Mouse (Mus musculus) intestine, embryonic 16.5 days (tissue): ENCODE results near the gene C2cd2l. TPM values are rescaled to one million over a fixed set of nuclear protein-coding genes. Genes with fewer than 3 reads are reported as not detected.

Source experiments
- ATAC-seq: fragments of 200-750 bp; cut with Nextera tagmentation; 2 replicates; pipeline ENCODE4 v1.8.0; 2017; ENCODE audit warnings: moderate TSS enrichment, moderate library complexity
- H3K27ac ChIP-seq: fragments of 300-500 bp; sonication (generic); 2 replicates; pipeline ENCODE4 v1.5.1; 2014; ENCODE audit warnings: mild to moderate bottlenecking, low read length
- H3K27me3 ChIP-seq: fragments of 300-500 bp; sonication (generic); replicated peaks from 2 replicates; pipeline ENCODE4 v1.6.1; 2014; ENCODE audit warnings: low read length, control low read depth, mixed read lengths; ENCODE audit not compliant: control insufficient read depth, insufficient read depth
- H3K36me3 ChIP-seq: fragments of 300-500 bp; sonication (generic); 2 replicates; pipeline ENCODE4 v1.6.1; 2014; ENCODE audit warnings: low read length, control low read depth; ENCODE audit not compliant: control insufficient read depth, insufficient read depth
- H3K4me1 ChIP-seq: fragments of 300-500 bp; sonication (generic); 2 replicates; pipeline ENCODE4 v1.6.1; 2014; ENCODE audit warnings: low read length, control low read depth, mixed read lengths; ENCODE audit not compliant: control insufficient read depth, insufficient read depth
- H3K4me2 ChIP-seq: fragments of 300-500 bp; sonication (generic); 2 replicates; pipeline ENCODE4 v1.6.1; 2014; ENCODE audit warnings: low read depth, low read length, control low read depth
- H3K4me3 ChIP-seq: fragments of 300-500 bp; sonication (generic); 2 replicates; pipeline ENCODE4 v1.5.1; 2014; ENCODE audit warnings: mild to moderate bottlenecking, low read length
- H3K9ac ChIP-seq: fragments of 300-500 bp; sonication (generic); 2 replicates; pipeline ENCODE4 v1.6.1; 2014; ENCODE audit warnings: low read depth, low read length
- H3K9me3 ChIP-seq: fragments of 300-500 bp; sonication (generic); 2 replicates; pipeline ENCODE4 v1.6.1; 2016; ENCODE audit warnings: low read length, control low read depth; ENCODE audit not compliant: control insufficient read depth
- WGBS: fragments of 180-500 bp; shearing (Covaris S2); extraction: QIAGEN DNeasy Blood & Tissue Kit; methylation state at CpG from one replicate; pipeline ENCODE4 v1.1.7; 2014; 5-methylcytosine and 5-hydroxymethylcytosine counted together
- polyA plus RNA-seq: library from polyadenylated mRNA; unstranded; fragments of >200 nt; fragmentation: Nextera tagmentation; extraction: Ambion mirVana; gene quantifications from 2 replicates; pipeline ENCODE4 v1.2.1, GENCODE M21; 2015

The C2cd2l gene
- polyA plus RNA-seq, 1 experiment from 2014 or later = 15.3 TPM

- ATAC-seq = peak; percentile 16; the same call in 1 of the 2 replicates
Measured at GRCm38 (mm10) chr9:44319105-44319886, 789 bp downstream of the C2cd2l start.

GRCm38 (mm10) chr9:44318826-44319095, 1.3 kb downstream of the C2cd2l start:
- peak overlapping the region; percentile 78 for H3K27ac ChIP-seq
- 0 out of 2 replicates have a peak, but pooled peaks cover 3% of the 10 kb centered on the region for H3K36me3 ChIP-seq
- no peak for ATAC-seq
- peaks cover 18% of the 10 kb centered on the region for H3K4me1 ChIP-seq
- 32% methylated on average over 3 of the region's 3 CpGs for WGBS
- peak overlapping the region; percentile 88 for H3K4me2 ChIP-seq
- H3K4me3 ChIP-seq = peak overlapping the region; percentile 90
- H3K9ac ChIP-seq = peak overlapping the region; percentile 86
- no peaks in the 10 kb centered on the region for H3K9me3 ChIP-seq
- H3K27me3 ChIP-seq = no peaks in the 10 kb centered on the region

More at GRCm38 (mm10) chr9:44319105-44319886, 789 bp downstream of the C2cd2l start:
- Histone ChIP-seq H3K4me3 (peak overlapping the region; percentile 90), H3K36me3 (0 out of 2 replicates have a peak, but pooled peaks cover 3% of the 10 kb centered on the region), H3K4me2 (peak overlapping the region; percentile 88), H3K9me3 (no peaks in the 10 kb centered on the region), H3K27me3 (no peaks in the 10 kb centered on the region), H3K9ac (peak overlapping the region; percentile 86), H3K27ac (peak overlapping the region; percentile 78), H3K4me1 (peaks cover 18% of the 10 kb centered on the region)
- 3% methylated on average over 37 of the region's 37 CpGs for whole genome bisulfite sequencing

GRCm38 (mm10) chr9:44318076-44318825, 1.8 kb downstream of the C2cd2l start:
- H3K9me3 ChIP-seq = no peaks in the 10 kb centered on the region
- H3K9ac ChIP-seq = peak overlapping the region; percentile 86
- H3K27ac ChIP-seq = peak overlapping the region; percentile 78
- 56% methylated on average over 5 of the region's 5 CpGs for WGBS
- peaks cover 8% of the 10 kb centered on the region; the same call in 1 of the 2 replicates for H3K36me3 ChIP-seq
- peak; percentile 54 for ATAC-seq
- H3K4me1 ChIP-seq = peaks cover 18% of the 10 kb centered on the region
- peak overlapping the region; percentile 90 for H3K4me3 ChIP-seq
- no peaks in the 10 kb centered on the region for H3K27me3 ChIP-seq
- H3K4me2 ChIP-seq = peak overlapping the region; percentile 88

- H3K4me3 ChIP-seq = 0 out of 2 replicates have a peak overlapping the region, but pooled peaks have one; percentile 90
- no peak overlapping the region for H3K9ac ChIP-seq
- ATAC-seq = no peak
- no peak overlapping the region for H3K27ac ChIP-seq
- H3K27me3 ChIP-seq = no peaks in the 10 kb centered on the region
- H3K4me2 ChIP-seq = no peak overlapping the region; the same call in 1 of the 2 replicates
- 71% methylated on average over 4 of the region's 4 CpGs for WGBS
- H3K36me3 ChIP-seq = peaks cover 10% of the 10 kb centered on the region; the same call in 1 of the 2 replicates
- peaks cover 18% of the 10 kb centered on the region for H3K4me1 ChIP-seq
- no peaks in the 10 kb centered on the region for H3K9me3 ChIP-seq
Measured at GRCm38 (mm10) chr9:44317452-44317851, 2.6 kb downstream of the C2cd2l start.

- ATAC-seq = no peak
- Histone ChIP-seq H3K9ac (no peak overlapping the region), H3K4me2 (no peak overlapping the region)
Measured at GRCm38 (mm10) chr9:44314910-44315309, 5.2 kb downstream of the C2cd2l start.

GRCm38 (mm10) chr9:44314257-44314547, 5.9 kb downstream of the C2cd2l start:
- H3K4me3 ChIP-seq = no peak overlapping the region
- no peaks in the 10 kb centered on the region for H3K9me3 ChIP-seq
- H3K27me3 ChIP-seq = no peaks in the 10 kb centered on the region
- H3K4me2 ChIP-seq = no peak overlapping the region
- ATAC-seq = no peak
- WGBS = 71% methylated on average over 4 of the region's 4 CpGs
- H3K27ac ChIP-seq = no peak overlapping the region
- H3K9ac ChIP-seq = no peak overlapping the region
- H3K4me1 ChIP-seq = peaks cover 27% of the 10 kb centered on the region
- peaks cover 10% of the 10 kb centered on the region; the same call in 1 of the 2 replicates for H3K36me3 ChIP-seq

More at GRCm38 (mm10) chr9:44314910-44315309, 5.2 kb downstream of the C2cd2l start:
- Histone ChIP-seq H3K27me3 (no peaks in the 10 kb centered on the region), H3K36me3 (peaks cover 10% of the 10 kb centered on the region; the same call in 1 of the 2 replicates), H3K27ac (no peak overlapping the region), H3K4me3 (no peak overlapping the region), H3K4me1 (peaks cover 27% of the 10 kb centered on the region), H3K9me3 (no peaks in the 10 kb centered on the region)
- 88% methylated on average over 18 of the region's 18 CpGs for WGBS

GRCm38 (mm10) chr9:44313476-44314256, 6.4 kb downstream of the C2cd2l start:
- H3K36me3 ChIP-seq = peaks cover 10% of the 10 kb centered on the region; the same call in 1 of the 2 replicates
- no peaks in the 10 kb centered on the region for H3K27me3 ChIP-seq
- no peak overlapping the region for H3K9ac ChIP-seq
- H3K9me3 ChIP-seq = no peaks in the 10 kb centered on the region
- 76% methylated on average over 19 of the region's 19 CpGs for WGBS
- peaks cover 22% of the 10 kb centered on the region for H3K4me1 ChIP-seq
- ATAC-seq = no peak
- no peak overlapping the region for H3K27ac ChIP-seq
- H3K4me3 ChIP-seq = no peak overlapping the region
- no peak overlapping the region for H3K4me2 ChIP-seq

- WGBS = 14% methylated on average over 27 of the region's 27 CpGs
- Histone ChIP-seq H3K9ac (peak overlapping the region; percentile 44; the same call in 1 of the 2 replicates), H3K27ac (peak overlapping the region; percentile 30; the same call in 1 of the 2 replicates), H3K4me2 (peak overlapping the region; percentile 30; the same call in 1 of the 2 replicates), H3K9me3 (no peaks in the 10 kb centered on the region), H3K36me3 (peaks cover 10% of the 10 kb centered on the region; the same call in 1 of the 2 replicates), H3K4me3 (no peak overlapping the region), H3K4me1 (peaks cover 11% of the 10 kb centered on the region), H3K27me3 (no peaks in the 10 kb centered on the region)
- ATAC-seq = peak; percentile 71
Measured at GRCm38 (mm10) chr9:44311136-44312134, 8.7 kb downstream of the C2cd2l start.
